In the genomic region with DNA sequence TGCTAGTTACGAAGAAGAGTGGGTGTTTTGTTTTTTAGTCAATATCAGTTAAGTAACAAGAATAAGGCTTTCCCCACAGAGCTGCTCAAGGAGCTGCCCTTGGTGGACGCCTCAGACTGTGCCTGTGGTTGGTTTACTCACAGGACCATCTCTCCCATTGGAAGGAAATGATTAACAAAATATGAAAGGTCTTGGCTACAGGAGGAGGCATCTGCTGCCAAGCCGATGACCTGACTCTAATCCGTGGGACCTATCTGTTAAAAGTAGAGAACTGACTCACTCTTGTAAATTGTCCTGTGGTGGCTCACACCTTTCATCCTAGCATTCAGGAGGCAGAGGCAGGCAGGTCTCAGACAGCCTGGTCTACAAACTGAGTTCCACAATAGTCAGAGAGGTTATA, we compare ENCODE assay signal across 27 mouse cellular contexts. TPM values are rescaled to one million over a fixed set of nuclear protein-coding genes. Genes with fewer than 3 reads are reported as not detected.
DNase-seq lines count a peak whose midpoint lies in the region; ATAC-seq and TF ChIP-seq lines count a peak whose summit lies in the region.
"Had no signal": no experiment of that assay in that cellular context is flagged by ENCODE, and none has a peak within 500 bp of the region (broad histone marks: within the 10 kb centered on the region; RNA-seq: fewer than 3 reads in every experiment).

No protein-coding gene starts in this region.

- H3K4me2 ChIP-seq in kidney, embryonic 16.5 days (replicated peaks; ENCODE audit: low read depth, low read length), result no peak overlapping the region
- no peak overlapping the region for H3K4me2 ChIP-seq in liver, postnatal 0 days (ENCODE audit: low read depth, low read length)
- H3K4me2 ChIP-seq: embryonic facial prominence, embryonic 12.5 days; embryonic facial prominence, embryonic 15.5 days; heart, embryonic 12.5 days; heart, embryonic 15.5 days; hindbrain, embryonic 13.5 days had no signal

- no peak overlapping the region for H3K27ac ChIP-seq in kidney, embryonic 16.5 days (ENCODE audit: low read length)
- no peak overlapping the region for H3K27ac ChIP-seq in liver, adult 2 months (replicated peaks; ENCODE audit: insufficient read depth, low read depth, low read length)
- no peak overlapping the region for H3K27ac ChIP-seq in liver, postnatal 0 days (ENCODE audit: low read depth)
- H3K27ac ChIP-seq: embryonic facial prominence, embryonic 12.5 days; embryonic facial prominence, embryonic 15.5 days; gastrocnemius, adult 2 months; heart, embryonic 15.5 days; hindbrain, embryonic 10.5 days; hindbrain, embryonic 13.5 days had no signal

- peaks cover 45% of the 10 kb centered on the region for H3K36me3 ChIP-seq in kidney, embryonic 16.5 days (ENCODE audit: insufficient read depth, low read length)
- peaks cover 50% of the 10 kb centered on the region for H3K36me3 ChIP-seq in liver, adult 2 months (ENCODE audit: control insufficient read depth, insufficient read depth, low read length)
- peaks cover 52% of the 10 kb centered on the region for H3K36me3 ChIP-seq in liver, postnatal 0 days (replicated peaks; ENCODE audit: insufficient read depth, low read length)

- WGBS in kidney, embryonic 16.5 days, result 87% methylated on average over 4 of the region's 4 CpGs
- 32% methylated on average over 4 of the region's 4 CpGs for WGBS in liver, adult 2 months
- 87% methylated on average over 4 of the region's 4 CpGs for WGBS in liver, postnatal 0 days (ENCODE audit: insufficient replicate concordance)

- no peak overlapping the region for H3K9ac ChIP-seq in kidney, embryonic 16.5 days (replicated peaks; ENCODE audit: low read length)
- no peak overlapping the region for H3K9ac ChIP-seq in liver, adult 2 months (ENCODE audit: low read depth, low read length)
- no peak overlapping the region for H3K9ac ChIP-seq in liver, postnatal 0 days (replicated peaks)
- H3K9ac ChIP-seq: embryonic facial prominence, embryonic 12.5 days; embryonic facial prominence, embryonic 15.5 days; forebrain, postnatal 0 days; heart, embryonic 12.5 days; heart, embryonic 15.5 days; hindbrain, embryonic 13.5 days had no signal

- no peaks in the 10 kb centered on the region for H3K27me3 ChIP-seq in kidney, embryonic 16.5 days (ENCODE audit: insufficient read depth, low read length)
- no peaks in the 10 kb centered on the region for H3K27me3 ChIP-seq in liver, adult 2 months (ENCODE audit: control insufficient read depth, insufficient read depth, low read length)
- H3K27me3 ChIP-seq in liver, postnatal 0 days (ENCODE audit: insufficient read depth, low read length), result no peaks in the 10 kb centered on the region
- H3K27me3 ChIP-seq: embryonic facial prominence, embryonic 12.5 days; embryonic facial prominence, embryonic 15.5 days; heart, embryonic 12.5 days; heart, embryonic 15.5 days; hindbrain, embryonic 13.5 days had no signal

- TF ChIP-seq POLR2A in liver, adult 2 months (IDR thresholded peaks at IDR 0.05; ENCODE audit: extremely low read depth, insufficient read depth, low read length), result no peak

- ATAC-seq in kidney, embryonic 16.5 days (ENCODE audit: low FRiP score, low TSS enrichment), result no peak
- ATAC-seq in liver, postnatal 0 days, result no peak
- ATAC-seq: CD4-positive, CD25-positive, alpha-beta regulatory T cell, adult 4 months; forebrain, embryonic 14.5 days; forebrain, postnatal 0 days; hindbrain, embryonic 16.5 days had no signal

- H3K4me1 ChIP-seq in kidney, embryonic 16.5 days (ENCODE audit: insufficient read depth, low read length), result no peaks in the 10 kb centered on the region
- H3K4me1 ChIP-seq in liver, adult 2 months (ENCODE audit: control insufficient read depth, insufficient read depth, low read length), result peaks cover 2% of the 10 kb centered on the region
- no peaks in the 10 kb centered on the region for H3K4me1 ChIP-seq in liver, postnatal 0 days (ENCODE audit: insufficient read depth)
- H3K4me1 ChIP-seq: embryonic facial prominence, embryonic 12.5 days; embryonic facial prominence, embryonic 15.5 days; heart, embryonic 12.5 days; heart, embryonic 15.5 days; hindbrain, embryonic 10.5 days; hindbrain, embryonic 13.5 days had no signal

- H3K4me3 ChIP-seq in kidney, embryonic 16.5 days (ENCODE audit: low read length), result no peak overlapping the region
- no peak overlapping the region for H3K4me3 ChIP-seq in liver, adult 2 months (ENCODE audit: insufficient read depth, low read depth, low read length)
- no peak overlapping the region for H3K4me3 ChIP-seq in liver, postnatal 0 days (ENCODE audit: low read depth, low read length)
- H3K4me3 ChIP-seq: embryonic facial prominence, embryonic 12.5 days; embryonic facial prominence, embryonic 15.5 days; gastrocnemius, adult 2 months; heart, embryonic 12.5 days; heart, embryonic 15.5 days; hindbrain, embryonic 10.5 days; hindbrain, embryonic 13.5 days had no signal

- peak; percentile 40 for DNase-seq in kidney, adult 11 months
- peak; percentile 32 to 39 for DNase-seq in kidney, adult 8-10 months
- DNase-seq in kidney, postnatal 10 days, result no peak
- peak; percentile 71 for DNase-seq in liver, adult 2 months (ENCODE audit: extremely low read depth, low read depth, low spot score)
- DNase-seq in liver, postnatal 0 days, result no peak
- DNase-seq in kidney, postnatal 36 days, result peak; percentile 39 to 40
- no peak for DNase-seq in lung, postnatal 36 days
- DNase-seq: cerebellum, adult 11 months; cerebellum, adult 2 months; cerebellum, adult 9-11 months; cerebellum, postnatal 25 days; forebrain, postnatal 0 days; gastrocnemius, adult 2 months; gastrocnemius, postnatal 25 days; heart, adult 18-20 months; heart, postnatal 10 days; heart, postnatal 36 days had no signal

- TF ChIP-seq CTCF in liver, adult 2 months (IDR thresholded peaks at IDR 0.05; ENCODE audit: low read depth, low read length), result no peak
- TF ChIP-seq CTCF in liver, postnatal 0 days (IDR thresholded peaks at IDR 0.05; ENCODE audit: low read depth), result no peak

- no peak for TF ChIP-seq EP300 in liver, postnatal 0 days (IDR thresholded peaks at IDR 0.05; ENCODE audit: low read depth)

- no peaks in the 10 kb centered on the region; the same call in 1 of the 2 replicates for H3K79me2 ChIP-seq in liver, adult 2 months (ENCODE audit: control insufficient read depth, insufficient read depth, low read length)

- H3K9me3 ChIP-seq in kidney, embryonic 16.5 days (ENCODE audit: low read length), result no peaks in the 10 kb centered on the region
- H3K9me3 ChIP-seq in liver, postnatal 0 days (ENCODE audit: low read length), result no peaks in the 10 kb centered on the region
- H3K9me3 ChIP-seq: embryonic facial prominence, embryonic 12.5 days; embryonic facial prominence, embryonic 15.5 days; heart, embryonic 12.5 days; heart, embryonic 15.5 days; hindbrain, embryonic 10.5 days; hindbrain, embryonic 13.5 days had no signal

RNA-seq across cellular contexts. Expression of gene Rps6kb1, which starts 17.1 kb away (rescaled TPM):
- 51.6 and 62.1 TPM in 2 replicates for polyA plus RNA-seq in kidney, embryonic 16.5 days (2015; fragmentation: Nextera tagmentation; extraction: Ambion mirVana)
- total RNA-seq in liver, adult 2 months (2014; rRNA removed), result 14.4 TPM in 2 replicates
- 6.2 and 6.3 TPM in 2 replicates for polyA plus RNA-seq in liver, adult 2 months (2012; rRNA removed)
- 20.6 and 23.6 TPM in 2 replicates for polyA plus RNA-seq in liver, postnatal 0 days (2015; fragmentation: Nextera tagmentation; extraction: Ambion mirVana)

RNA-seq across cellular contexts. Expression of gene Tubd1, which starts 17.3 kb away (rescaled TPM):
- polyA plus RNA-seq in kidney, embryonic 16.5 days (2015; fragmentation: Nextera tagmentation; extraction: Ambion mirVana), result 11.4 and 13.6 TPM in 2 replicates
- 2.6 and 4.3 TPM in 2 replicates for total RNA-seq in liver, adult 2 months (2014; rRNA removed)
- 1.7 and 2.0 TPM in 2 replicates for polyA plus RNA-seq in liver, adult 2 months (2012; rRNA removed)
- 4.3 and 4.4 TPM in 2 replicates for polyA plus RNA-seq in liver, postnatal 0 days (2015; fragmentation: Nextera tagmentation; extraction: Ambion mirVana)

RNA-seq across cellular contexts. Expression of gene Rnft1, which starts 43.1 kb away (rescaled TPM):
- 48.5 and 49.1 TPM in 2 replicates for polyA plus RNA-seq in kidney, embryonic 16.5 days (2015; fragmentation: Nextera tagmentation; extraction: Ambion mirVana)
- 18.9 and 19.1 TPM in 2 replicates for total RNA-seq in liver, adult 2 months (2014; rRNA removed)
- 6.8 and 9.4 TPM in 2 replicates for polyA plus RNA-seq in liver, adult 2 months (2012; rRNA removed)
- polyA plus RNA-seq in liver, postnatal 0 days (2015; fragmentation: Nextera tagmentation; extraction: Ambion mirVana), result 19.8 and 20.1 TPM in 2 replicates

Comparison
In these comparisons a context has a peak if more than half of its experiments do, and no peak if none do; other contexts are left out.
1. DNase-seq: peak in kidney, adult 11 months (single experiment), kidney, adult 8-10 months (2 of 2), liver, adult 2 months (single experiment) and kidney, postnatal 36 days (2 of 2); none in kidney, postnatal 10 days (single experiment), liver, postnatal 0 days (single experiment) and lung, postnatal 36 days (single experiment).